Mouse (Mus musculus) heart, adult 2 months (tissue): ENCODE data around the gene Slit3.

Experiments
- CTCF ChIP-seq: fragments of 200-600 bp; IDR thresholded peaks from 2 replicates; pipeline ENCODE4 v1.8.1; 2022; ENCODE audit warnings: antibody characterized with exemption, mild to moderate bottlenecking, moderate library complexity
- EP300 ChIP-seq: fragments of 200-500 bp; IDR thresholded peaks from 2 replicates; pipeline ENCODE4 v1.6.1; 2011; ENCODE audit warnings: low read depth, low read length, control low read depth; ENCODE audit not compliant: insufficient read depth
- POLR2A ChIP-seq: fragments of 200-500 bp; IDR thresholded peaks from 2 replicates; pipeline ENCODE4 v1.6.1; 2011; ENCODE audit warnings: mild to moderate bottlenecking, low read depth, low read length, control low read depth; ENCODE audit not compliant: insufficient read depth

- TF ChIP-seq EP300 (no peak), CTCF (no peak), POLR2A (no peak)
These were observed 234.8 kb downstream of the Slit3 start for GRCm38 (mm10) chr11:35355811-35356210.
